Comparison of ENCODE assay signal across 8 mouse cellular contexts in the genomic region with DNA sequence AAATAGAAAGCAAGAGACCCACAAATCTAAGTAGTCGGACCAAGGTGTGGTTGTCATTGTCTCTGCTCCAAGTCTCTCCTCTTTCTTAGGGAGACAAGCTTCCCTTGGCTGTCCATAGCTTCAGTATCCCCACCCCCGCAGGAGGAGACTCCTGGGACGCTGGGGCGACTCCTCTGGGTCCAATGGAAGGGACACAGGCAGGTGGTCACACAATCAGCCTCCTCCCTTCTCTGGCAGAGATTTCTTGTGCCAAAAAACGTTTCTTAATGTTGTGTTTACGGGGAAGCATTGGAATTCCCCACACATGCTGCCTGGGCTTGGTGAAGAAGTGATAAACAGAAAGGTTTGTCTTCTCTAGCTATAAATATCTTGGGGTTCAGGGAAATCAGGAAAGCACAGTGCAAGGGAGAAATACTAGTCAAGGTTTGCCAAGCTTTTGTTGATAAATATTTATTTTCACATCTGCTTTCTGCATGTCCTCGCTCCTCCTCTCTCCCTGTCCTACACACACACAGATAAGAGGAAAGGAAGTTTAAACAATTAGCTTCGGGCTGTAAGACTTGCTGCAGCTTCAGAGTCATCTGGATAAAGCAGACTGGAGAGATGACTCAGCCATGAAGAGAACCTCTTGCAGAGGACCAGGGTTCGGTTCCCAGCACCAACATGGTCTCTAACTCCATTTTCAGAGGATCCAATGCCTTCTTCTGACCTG. TPM values are rescaled to one million over a fixed set of nuclear protein-coding genes. Genes with fewer than 3 reads are reported as not detected.
DNase-seq lines count a peak whose midpoint lies in the region; ATAC-seq and TF ChIP-seq lines count a peak whose summit lies in the region.

No protein-coding gene starts in this region.

- H3K4me1 ChIP-seq in forebrain, embryonic 11.5 days (replicated peaks; ENCODE audit: control insufficient read depth, insufficient read depth, low read length), result peaks cover 9% of the 10 kb centered on the region; the same call in 1 of the 2 replicates
- peaks cover 14% of the 10 kb centered on the region for H3K4me1 ChIP-seq in hindbrain, embryonic 12.5 days
- H3K4me1 ChIP-seq in lung, adult 2 months (ENCODE audit: control insufficient read depth, insufficient read depth, low read length), result peaks cover 10% of the 10 kb centered on the region

- no peaks in the 10 kb centered on the region for H3K27me3 ChIP-seq in forebrain, embryonic 11.5 days (ENCODE audit: control insufficient read depth, insufficient read depth, low read length)
- no peaks in the 10 kb centered on the region for H3K27me3 ChIP-seq in hindbrain, embryonic 12.5 days

- WGBS in forebrain, embryonic 11.5 days, result 46% methylated on average over 9 of the region's 9 CpGs
- WGBS in hindbrain, embryonic 12.5 days, result 44% methylated on average over 9 of the region's 9 CpGs
- 27% methylated on average over 9 of the region's 9 CpGs for WGBS in lung, adult 2 months

- TF ChIP-seq POLR2A in lung, adult 2 months (IDR thresholded peaks at IDR 0.05; ENCODE audit: borderline replicate concordance, extremely low read depth, low read depth, low read length), result no peak

- no peak overlapping the region for H3K4me3 ChIP-seq in forebrain, embryonic 11.5 days (ENCODE audit: low read depth, low read length)
- H3K4me3 ChIP-seq in hindbrain, embryonic 12.5 days, result no peak overlapping the region
- no peak overlapping the region for H3K4me3 ChIP-seq in lung, adult 2 months (replicated peaks; ENCODE audit: extremely low read depth, low read depth, low read length)

- H3K9ac ChIP-seq in forebrain, embryonic 11.5 days (ENCODE audit: low read length), result peak overlapping the region; percentile 5; the same call in 1 of the 2 replicates
- no peak overlapping the region for H3K9ac ChIP-seq in hindbrain, embryonic 12.5 days

- H3K27ac ChIP-seq in forebrain, embryonic 11.5 days (ENCODE audit: low read depth, low read length), result 0 out of 2 replicates have a peak overlapping the region, but pooled peaks have one; percentile 12
- H3K27ac ChIP-seq in hindbrain, embryonic 12.5 days, result 0 out of 2 replicates have a peak overlapping the region, but pooled peaks have one; percentile 19

- peak; percentile 19 for DNase-seq in adrenal gland, adult 2 months
- no peak for DNase-seq in adrenal gland, adult 18-20 months (ENCODE audit: low spot score in 2 of 2)
- no peak for DNase-seq in forebrain, embryonic 11.5 days (ENCODE audit: low spot score)
- DNase-seq in lung, adult 2 months, result peak; percentile 36
- DNase-seq in ovary, postnatal 10 days (ENCODE audit: low spot score), result no peak
- DNase-seq in cerebellum, postnatal 10 days, result no peak
- no peak for DNase-seq in retina, embryonic 14.5 days (ENCODE audit: low spot score)

- peak overlapping the region; percentile 40; the same call in 1 of the 2 replicates for H3K4me2 ChIP-seq in forebrain, embryonic 11.5 days (ENCODE audit: low read depth, low read length, severe bottlenecking)
- H3K4me2 ChIP-seq in hindbrain, embryonic 12.5 days (replicated peaks), result peak overlapping the region; percentile 36

- 0 out of 2 replicates have a peak, but pooled peaks have one; percentile 51 for ATAC-seq in forebrain, embryonic 11.5 days (replicated peaks; ENCODE audit: low FRiP score)
- peak; percentile 39 for ATAC-seq in hindbrain, embryonic 12.5 days (ENCODE audit: low FRiP score)

- TF ChIP-seq CTCF in lung, adult 2 months (IDR thresholded peaks at IDR 0.05; ENCODE audit: insufficient read depth, low read length), result no peak

- no peaks in the 10 kb centered on the region for H3K9me3 ChIP-seq in forebrain, embryonic 11.5 days (ENCODE audit: control insufficient read depth, low read length)
- H3K9me3 ChIP-seq in hindbrain, embryonic 12.5 days (replicated peaks), result no peaks in the 10 kb centered on the region

- no peaks in the 10 kb centered on the region for H3K36me3 ChIP-seq in forebrain, embryonic 11.5 days (ENCODE audit: control insufficient read depth, insufficient read depth, low read length)
- H3K36me3 ChIP-seq in hindbrain, embryonic 12.5 days, result no peaks in the 10 kb centered on the region

RNA-seq across cellular contexts. Expression of a gene that starts 34.5 kb away (rescaled TPM):
- 1 to 10 TPM in 1 of 2 experiments, under 1 TPM in 1; 0.26 to 1.6 TPM for total RNA-seq in adrenal gland, adult 2 months (2021)
- polyA plus RNA-seq in adrenal gland, adult 2 months (2012; rRNA removed), result 0.59 and 2.6 TPM in 2 replicates
- 1 to 10 TPM in 1 of 2 experiments, under 1 TPM in 1; 0.30 to 1.7 TPM for total RNA-seq in adrenal gland, adult 18-20 months (2021)
- polyA plus RNA-seq in forebrain, embryonic 11.5 days (2014; fragmentation: Nextera tagmentation; extraction: Ambion mirVana), result 3.6 and 4.8 TPM in 2 replicates
- 3.9 and 4.0 TPM in 2 replicates for polyA plus RNA-seq in hindbrain, embryonic 12.5 days (2016; fragmentation: Nextera tagmentation; extraction: Ambion mirVana)
- polyA plus RNA-seq in lung, adult 2 months (2012; rRNA removed), result 7.1 and 9.5 TPM in 2 replicates

Comparison
In these comparisons a context has a peak if more than half of its experiments do, and no peak if none do; other contexts are left out.
1. DNase-seq: peak in adrenal gland, adult 2 months (single experiment) and lung, adult 2 months (single experiment); none in adrenal gland, adult 18-20 months (0 of 2), forebrain, embryonic 11.5 days (single experiment), ovary, postnatal 10 days (single experiment), cerebellum, postnatal 10 days (0 of 2) and retina, embryonic 14.5 days (single experiment).